ENCODE assay signal across 17 mouse cellular contexts in genomic region chr8:106516581-106516980, GRCm38 (mm10). TPM values are rescaled to one million over a fixed set of nuclear protein-coding genes. Genes with fewer than 3 reads are reported as not detected.
A peak's percentile ranks its signal among the peaks of the same experiment; 100 is the strongest.
DNase-seq lines count a peak whose midpoint lies in the region; ATAC-seq and TF ChIP-seq lines count a peak whose summit lies in the region.
"Had no signal": no experiment of that assay in that cellular context is flagged by ENCODE, and none has a peak within 500 bp of the region (broad histone marks: within the 10 kb centered on the region; RNA-seq: fewer than 3 reads in every experiment).

No protein-coding gene starts in this region.

- H3K27me3 ChIP-seq in heart, embryonic 10.5 days (ENCODE audit: insufficient read depth, poor library complexity, severe bottlenecking), result peaks cover under 1% of the 10 kb centered on the region; the same call in 1 of the 2 replicates
- H3K27me3 ChIP-seq in lung, embryonic 14.5 days (ENCODE audit: insufficient read depth, low read length), result peaks cover 3% of the 10 kb centered on the region
- peaks cover 3% of the 10 kb centered on the region for H3K27me3 ChIP-seq in thymus, adult 2 months (ENCODE audit: control insufficient read depth, insufficient read depth, low read length)
- H3K27me3 ChIP-seq: embryonic facial prominence, embryonic 15.5 days had no signal

- H3K36me3 ChIP-seq in heart, embryonic 10.5 days, result no peaks in the 10 kb centered on the region
- 0 out of 2 replicates have a peak, but pooled peaks cover 8% of the 10 kb centered on the region for H3K36me3 ChIP-seq in lung, embryonic 14.5 days (ENCODE audit: insufficient read depth)
- H3K36me3 ChIP-seq in thymus, adult 2 months (ENCODE audit: control insufficient read depth, insufficient read depth, low read length), result no peaks in the 10 kb centered on the region
- H3K36me3 ChIP-seq: embryonic facial prominence, embryonic 15.5 days; midbrain, embryonic 12.5 days; neural tube, embryonic 13.5 days had no signal

- TF ChIP-seq CTCF in lung, embryonic 14.5 days (IDR thresholded peaks at IDR 0.05; ENCODE audit: low read depth), result no peak
- TF ChIP-seq CTCF in thymus, adult 2 months (IDR thresholded peaks at IDR 0.05; ENCODE audit: borderline replicate concordance, control insufficient read depth, extremely low read depth, insufficient read depth, low read length, poor library complexity), result no peak

- no peak overlapping the region for H3K9ac ChIP-seq in lung, embryonic 14.5 days
- H3K9ac ChIP-seq: embryonic facial prominence, embryonic 15.5 days; midbrain, embryonic 12.5 days; neural tube, embryonic 13.5 days had no signal

- intact Hi-C loops in heart, postnatal 10 days (cut with DNase I), result no loop called here

- no peak overlapping the region for H3K4me2 ChIP-seq in lung, embryonic 14.5 days
- H3K4me2 ChIP-seq: embryonic facial prominence, embryonic 15.5 days; midbrain, embryonic 12.5 days; neural tube, embryonic 13.5 days had no signal

- no peak overlapping the region for H3K4me3 ChIP-seq in heart, embryonic 10.5 days
- H3K4me3 ChIP-seq in lung, embryonic 14.5 days (ENCODE audit: low read depth, low read length), result no peak overlapping the region
- no peak overlapping the region for H3K4me3 ChIP-seq in thymus, adult 2 months (ENCODE audit: control insufficient read depth, insufficient read depth, low read length)
- H3K4me3 ChIP-seq: embryonic facial prominence, embryonic 15.5 days; midbrain, embryonic 12.5 days; neural tube, embryonic 13.5 days had no signal

- H3K27ac ChIP-seq in heart, embryonic 10.5 days, result peak overlapping the region; percentile 72
- H3K27ac ChIP-seq in lung, embryonic 14.5 days (ENCODE audit: low read depth), result no peak overlapping the region
- no peak overlapping the region for H3K27ac ChIP-seq in thymus, adult 2 months (ENCODE audit: control insufficient read depth, insufficient read depth, low read length)
- H3K27ac ChIP-seq: embryonic facial prominence, embryonic 15.5 days; midbrain, embryonic 12.5 days; neural tube, embryonic 13.5 days had no signal

- ATAC-seq in lung, embryonic 14.5 days (ENCODE audit: insufficient read depth), result peak; percentile 35; the same call in 1 of the 2 replicates
- peak; percentile 33; the same call in 1 of the 2 replicates for ATAC-seq in granulocyte monocyte progenitor cell, adult 5-6 weeks (replicated peaks; ENCODE audit: poor library complexity, severe bottlenecking)
- ATAC-seq in megakaryocyte progenitor cell, adult 5-6 weeks (replicated peaks; ENCODE audit: poor library complexity), result peak; percentile 39

- 17% methylated on average over 2 of the region's 2 CpGs for WGBS in heart, embryonic 10.5 days
- WGBS in lung, embryonic 14.5 days, result 32% methylated on average over 2 of the region's 2 CpGs
- 33% methylated on average over 2 of the region's 2 CpGs for WGBS in thymus, adult 2 months

- no peak for TF ChIP-seq POLR2A in thymus, adult 2 months (IDR thresholded peaks at IDR 0.05; ENCODE audit: control insufficient read depth, extremely low read depth, insufficient read depth, low read length, poor library complexity)

- no peaks in the 10 kb centered on the region for H3K9me3 ChIP-seq in heart, embryonic 10.5 days
- no peaks in the 10 kb centered on the region for H3K9me3 ChIP-seq in lung, embryonic 14.5 days (ENCODE audit: low read depth, low read length)
- H3K9me3 ChIP-seq: embryonic facial prominence, embryonic 15.5 days; midbrain, embryonic 12.5 days; neural tube, embryonic 13.5 days had no signal

- peak; percentile 87 for DNase-seq in heart, embryonic 10.5 days (ENCODE audit: low spot score)
- no peak for DNase-seq in heart, postnatal 10 days
- peak; percentile 58 for DNase-seq in lung, embryonic 14.5 days
- no peak for DNase-seq in lung, postnatal 4 days
- no peak for DNase-seq in ovary, adult 18-20 months (ENCODE audit: low spot score)
- DNase-seq in thymus, adult 2 months, result no peak
- DNase-seq: cerebellum, adult 9-10 months; lung, adult 18-20 months had no signal

- peaks cover 73% of the 10 kb centered on the region for H3K4me1 ChIP-seq in heart, embryonic 10.5 days
- peaks cover 9% of the 10 kb centered on the region; the same call in 1 of the 2 replicates for H3K4me1 ChIP-seq in lung, embryonic 14.5 days (ENCODE audit: insufficient read depth)
- H3K4me1 ChIP-seq in thymus, adult 2 months (replicated peaks; ENCODE audit: control insufficient read depth, insufficient read depth, low read length), result no peaks in the 10 kb centered on the region

RNA-seq across cellular contexts. Expression of gene Cdh3, which starts 5.9 kb away (rescaled TPM):
- 31.2 and 37.7 TPM in 2 replicates for polyA plus RNA-seq in heart, embryonic 10.5 days (2016; fragmentation: Nextera tagmentation; extraction: Ambion mirVana)
- 1 to 10 TPM; 2.8 to 3.3 TPM for total RNA-seq in heart, postnatal 10 days (2021)
- polyA plus RNA-seq in lung, embryonic 14.5 days (2014; fragmentation: Nextera tagmentation; extraction: Ambion mirVana), result 13.9 and 15.5 TPM in 2 replicates
- not detected in 2 replicates for total RNA-seq in granulocyte monocyte progenitor cell, adult 5-6 weeks (2014; fragmentation: Nextera tagmentation)
- total RNA-seq in granulocyte monocyte progenitor cell, adult 5-6 weeks (2017), result not detected in 2 replicates
- not detected in 2 replicates for total RNA-seq in megakaryocyte progenitor cell, adult 5-6 weeks (2015)
- total RNA-seq in megakaryocyte progenitor cell, adult 5-6 weeks (2017), result not detected in 2 replicates
- 8.0 and 8.2 TPM in 2 replicates for polyA plus RNA-seq in thymus, adult 2 months (2012; rRNA removed)

RNA-seq across cellular contexts. Expression of gene 6030452D12Rik, which starts 16.3 kb away (rescaled TPM):
- not detected in 2 replicates for polyA plus RNA-seq in heart, embryonic 10.5 days (2016; fragmentation: Nextera tagmentation; extraction: Ambion mirVana)
- total RNA-seq in heart, postnatal 10 days (2021), result not detected
- polyA plus RNA-seq in lung, embryonic 14.5 days (2014; fragmentation: Nextera tagmentation; extraction: Ambion mirVana), result not detected in 2 replicates
- not detected in 2 replicates for total RNA-seq in granulocyte monocyte progenitor cell, adult 5-6 weeks (2014; fragmentation: Nextera tagmentation)
- not detected in 2 replicates for total RNA-seq in granulocyte monocyte progenitor cell, adult 5-6 weeks (2017)
- not detected in 2 replicates for total RNA-seq in megakaryocyte progenitor cell, adult 5-6 weeks (2015)
- total RNA-seq in megakaryocyte progenitor cell, adult 5-6 weeks (2017), result not detected in 2 replicates
- polyA plus RNA-seq in thymus, adult 2 months (2012; rRNA removed), result not detected in 2 replicates
- total RNA-seq: left cerebral cortex, postnatal 25 days had no signal
- polyA plus RNA-seq: embryonic facial prominence, embryonic 15.5 days; gonadal fat pad, adult 2 months; large intestine, adult 2 months; midbrain, embryonic 12.5 days; neural tube, embryonic 13.5 days; stomach, embryonic 14.5 days had no signal

RNA-seq across cellular contexts. Expression of gene Gm10073, which starts 56.7 kb away (rescaled TPM):
- polyA plus RNA-seq in heart, embryonic 10.5 days (2016; fragmentation: Nextera tagmentation; extraction: Ambion mirVana), result 4.9 and 6.8 TPM in 2 replicates
- total RNA-seq in heart, postnatal 10 days (2021), result 100 to 1,000 TPM; 112 to 113 TPM
- polyA plus RNA-seq in lung, embryonic 14.5 days (2014; fragmentation: Nextera tagmentation; extraction: Ambion mirVana), result 10.1 and 11.4 TPM in 2 replicates
- total RNA-seq in granulocyte monocyte progenitor cell, adult 5-6 weeks (2014; fragmentation: Nextera tagmentation), result 29.2 and 30.2 TPM in 2 replicates
- total RNA-seq in granulocyte monocyte progenitor cell, adult 5-6 weeks (2017), result 8.2 and 10.8 TPM in 2 replicates
- 111 and 130 TPM in 2 replicates for total RNA-seq in megakaryocyte progenitor cell, adult 5-6 weeks (2015)
- 8.4 and 9.5 TPM in 2 replicates for total RNA-seq in megakaryocyte progenitor cell, adult 5-6 weeks (2017)
- 69.5 and 76.2 TPM in 2 replicates for polyA plus RNA-seq in thymus, adult 2 months (2012; rRNA removed)

Comparison
In these comparisons a context has a peak if more than half of its experiments do, and no peak if none do; other contexts are left out.
1. DNase-seq: peak in heart, embryonic 10.5 days (single experiment) and lung, embryonic 14.5 days (single experiment); none in heart, postnatal 10 days (0 of 2), lung, postnatal 4 days (0 of 2), ovary, adult 18-20 months (single experiment) and thymus, adult 2 months (single experiment).
2. Peak in every context shown above with its lines, with median percentiles within 50 percentile points of each other: ATAC-seq.